Mouse (Mus musculus) heart, adult 2 months (tissue): ENCODE data around the gene Inka2.

ENCODE experiments used
- CTCF ChIP-seq: fragments of 200-600 bp; IDR thresholded peaks from 2 replicates; pipeline ENCODE4 v1.8.1; 2022; ENCODE audit warnings: antibody characterized with exemption, mild to moderate bottlenecking, moderate library complexity
- EP300 ChIP-seq: fragments of 200-500 bp; IDR thresholded peaks from 2 replicates; pipeline ENCODE4 v1.6.1; 2011; ENCODE audit warnings: low read depth, low read length, control low read depth; ENCODE audit not compliant: insufficient read depth

GRCm38 (mm10) chr3:105758658-105759057, 54.3 kb downstream of the Inka2 start:
- TF ChIP-seq EP300 = no peak
- TF ChIP-seq CTCF = no peak
